9 mouse cellular contexts compared by ENCODE assay signal in genomic region chr4:41552529-41552928, GRCm38 (mm10). TPM values are rescaled to one million over a fixed set of nuclear protein-coding genes. Genes with fewer than 3 reads are reported as not detected.
DNase-seq lines count a peak whose midpoint lies in the region; ATAC-seq and TF ChIP-seq lines count a peak whose summit lies in the region.
"Had no signal": no experiment of that assay in that cellular context is flagged by ENCODE, and none has a peak within 500 bp of the region (broad histone marks: within the 10 kb centered on the region; RNA-seq: fewer than 3 reads in every experiment).

No protein-coding gene starts in this region.

- H3K4me1 ChIP-seq in cortical plate, adult 2 months (ENCODE audit: control insufficient read depth, insufficient read depth, low read length), result peaks cover 10% of the 10 kb centered on the region

- peak; percentile 76 for TF ChIP-seq CTCF in cortical plate, adult 2 months (IDR thresholded peaks at IDR 0.05; ENCODE audit: extremely low read depth, insufficient read depth, low read length)
- peak; percentile 91 for TF ChIP-seq CTCF in layer of hippocampus, adult 2 months (conservative IDR thresholded peaks at IDR 0.05)

- H3K27ac ChIP-seq in cortical plate, adult 2 months (ENCODE audit: insufficient read depth, low read length), result no peak overlapping the region
- no peak overlapping the region for H3K27ac ChIP-seq in layer of hippocampus, adult 2 months
- H3K27ac ChIP-seq: heart, embryonic 15.5 days had no signal

- TF ChIP-seq POLR2A in cortical plate, adult 2 months (IDR thresholded peaks at IDR 0.05; ENCODE audit: extremely low read depth, insufficient read depth, low read length), result no peak

- peak; percentile 83 for ATAC-seq in CD4-positive, CD25-positive, alpha-beta regulatory T cell, adult 4 months
- ATAC-seq in activated CD4-positive, CD25-positive, alpha-beta regulatory T cell, adult 4 months, result peak; percentile 76

- peak; percentile 59 to 76 for DNase-seq in heart, adult 9 months (ENCODE audit: low spot score in 2 of 2)
- peak; percentile 63 to 68 for DNase-seq in layer of hippocampus, adult 2 months (ENCODE audit: low spot score in 2 of 2)
- peak; percentile 74 for DNase-seq in lung, postnatal 25 days (ENCODE audit: low spot score)
- peak; percentile 74 for DNase-seq in right cerebral cortex, postnatal 10 days (ENCODE audit: low spot score in 2 of 2)
- DNase-seq in urinary bladder, postnatal 25 days (ENCODE audit: low spot score), result peak; percentile 53

- no peak overlapping the region for H3K4me3 ChIP-seq in cortical plate, adult 2 months (ENCODE audit: insufficient read depth, low read length)
- no peak overlapping the region for H3K4me3 ChIP-seq in layer of hippocampus, adult 2 months
- H3K4me3 ChIP-seq: heart, embryonic 15.5 days had no signal

RNA-seq across cellular contexts. Expression of gene Fam219a, which starts 16.8 kb away (rescaled TPM):
- polyA plus RNA-seq in CD4-positive, CD25-positive, alpha-beta regulatory T cell, adult 4 months (2017; shearing (Covaris generic)), result under 1 TPM; 0.52 to 0.56 TPM
- under 1 TPM; 0.18 to 0.29 TPM for polyA plus RNA-seq in activated CD4-positive, CD25-positive, alpha-beta regulatory T cell, adult 4 months (2017; shearing (Covaris generic))
- 159 and 165 TPM in 2 replicates for polyA plus RNA-seq in cortical plate, adult 2 months (2012; rRNA removed)
- 100 to 1,000 TPM; 153 to 157 TPM for total RNA-seq in layer of hippocampus, adult 2 months (2021)

RNA-seq across cellular contexts. Expression of gene Dnaic1, which starts 17.0 kb away (rescaled TPM):
- polyA plus RNA-seq in CD4-positive, CD25-positive, alpha-beta regulatory T cell, adult 4 months (2017; shearing (Covaris generic)), result not detected
- not detected for polyA plus RNA-seq in activated CD4-positive, CD25-positive, alpha-beta regulatory T cell, adult 4 months (2017; shearing (Covaris generic))
- polyA plus RNA-seq in cortical plate, adult 2 months (2012; rRNA removed), result 9.8 and 12.5 TPM in 2 replicates
- total RNA-seq in layer of hippocampus, adult 2 months (2021), result 1 to 10 TPM; 7.7 to 8.3 TPM

RNA-seq across cellular contexts. Expression of gene 1110017D15Rik, which starts 35.4 kb away (rescaled TPM):
- not detected for polyA plus RNA-seq in CD4-positive, CD25-positive, alpha-beta regulatory T cell, adult 4 months (2017; shearing (Covaris generic))
- not detected for polyA plus RNA-seq in activated CD4-positive, CD25-positive, alpha-beta regulatory T cell, adult 4 months (2017; shearing (Covaris generic))
- 4.6 and 4.9 TPM in 2 replicates for polyA plus RNA-seq in cortical plate, adult 2 months (2012; rRNA removed)
- total RNA-seq in layer of hippocampus, adult 2 months (2021), result 1 to 10 TPM; 4.5 to 6.1 TPM

RNA-seq across cellular contexts. Expression of gene AI464131, which starts 49.7 kb away (rescaled TPM):
- not detected for polyA plus RNA-seq in CD4-positive, CD25-positive, alpha-beta regulatory T cell, adult 4 months (2017; shearing (Covaris generic))
- not detected for polyA plus RNA-seq in activated CD4-positive, CD25-positive, alpha-beta regulatory T cell, adult 4 months (2017; shearing (Covaris generic))
- polyA plus RNA-seq in cortical plate, adult 2 months (2012; rRNA removed), result 24.2 and 24.8 TPM in 2 replicates
- total RNA-seq in layer of hippocampus, adult 2 months (2021), result 10 to 100 TPM; 31.4 to 31.8 TPM

Comparison
In these comparisons a context has a peak if more than half of its experiments do, and no peak if none do; other contexts are left out.
1. RNA of gene Fam219a, which starts 16.8 kb away (polyA plus RNA-seq): 159 to 165 TPM in cortical plate, adult 2 months; 0.52 to 0.56 TPM in CD4-positive, CD25-positive, alpha-beta regulatory T cell, adult 4 months and 0.18 to 0.29 TPM in activated CD4-positive, CD25-positive, alpha-beta regulatory T cell, adult 4 months; every median in the first group is over 100 times any median in the second.
2. RNA of gene Dnaic1, which starts 17.0 kb away (polyA plus RNA-seq): 9.8 to 12.5 TPM in cortical plate, adult 2 months; not detected in CD4-positive, CD25-positive, alpha-beta regulatory T cell, adult 4 months and not detected in activated CD4-positive, CD25-positive, alpha-beta regulatory T cell, adult 4 months; every median in the first group is over 10 times any median in the second.
3. Peak in every context shown above with its lines, with median percentiles within 50 percentile points of each other: DNase-seq.